Mouse (Mus musculus) hindbrain, embryonic 13.5 days (tissue): ENCODE data around the gene H2al2a. TPM values are rescaled to one million over a fixed set of nuclear protein-coding genes. Genes with fewer than 3 reads are reported as not detected.
"Not testable (repeated sequence)": the region's sequence is repeated elsewhere in the genome, so short reads cannot be mapped to it uniquely, and the experiment has no call there.

Experiments used
- ATAC-seq: fragments of 200-750 bp; cut with Nextera tagmentation; 2 replicates; pipeline ENCODE4 v1.8.0; 2017; ENCODE audit warnings: moderate TSS enrichment; ENCODE audit not compliant: low FRiP score
- H3K27ac ChIP-seq: fragments of 300-500 bp; sonication (generic); 2 replicates; pipeline ENCODE4 v1.5.1; 2015; ENCODE audit warnings: inconsistent platforms, mild to moderate bottlenecking, moderate library complexity
- H3K27me3 ChIP-seq: fragments of 300-500 bp; sonication (generic); 2 replicates; pipeline ENCODE4 v1.6.1; 2015; ENCODE audit warnings: mild to moderate bottlenecking, inconsistent platforms
- H3K36me3 ChIP-seq: fragments of 300-500 bp; sonication (generic); 2 replicates; pipeline ENCODE4 v1.6.1; 2015; ENCODE audit warnings: mild to moderate bottlenecking, inconsistent platforms
- H3K4me1 ChIP-seq: fragments of 300-500 bp; sonication (generic); replicated peaks from 2 replicates; pipeline ENCODE4 v1.6.1; 2015; ENCODE audit warnings: inconsistent platforms
- H3K4me2 ChIP-seq: fragments of 300-500 bp; sonication (generic); 2 replicates; pipeline ENCODE4 v1.6.1; 2015; ENCODE audit warnings: inconsistent platforms, mild to moderate bottlenecking, moderate library complexity
- H3K4me3 ChIP-seq: fragments of 300-500 bp; sonication (generic); 2 replicates; pipeline ENCODE4 v1.5.1; 2015; ENCODE audit warnings: mild to moderate bottlenecking, inconsistent platforms
- H3K9ac ChIP-seq: fragments of 300-500 bp; sonication (generic); 2 replicates; pipeline ENCODE4 v1.6.1; 2015; ENCODE audit warnings: mild to moderate bottlenecking, inconsistent platforms
- H3K9me3 ChIP-seq: fragments of 300-500 bp; sonication (generic); 2 replicates; pipeline ENCODE4 v1.6.1; 2016; ENCODE audit warnings: inconsistent platforms
- WGBS: fragments of 180-500 bp; shearing (Covaris S2); methylation state at CpG from one replicate; pipeline ENCODE4 v1.1.7; 2015; 5-methylcytosine and 5-hydroxymethylcytosine counted together
- polyA plus RNA-seq: library from polyadenylated mRNA; unstranded; fragments of >200 nt; fragmentation: Nextera tagmentation; extraction: Ambion mirVana; gene quantifications from 2 replicates; pipeline ENCODE4 v1.2.1, GENCODE M21; 2015

The H2al2a gene
- polyA plus RNA-seq, 1 experiment from 2014 or later = not detected

DNA sequence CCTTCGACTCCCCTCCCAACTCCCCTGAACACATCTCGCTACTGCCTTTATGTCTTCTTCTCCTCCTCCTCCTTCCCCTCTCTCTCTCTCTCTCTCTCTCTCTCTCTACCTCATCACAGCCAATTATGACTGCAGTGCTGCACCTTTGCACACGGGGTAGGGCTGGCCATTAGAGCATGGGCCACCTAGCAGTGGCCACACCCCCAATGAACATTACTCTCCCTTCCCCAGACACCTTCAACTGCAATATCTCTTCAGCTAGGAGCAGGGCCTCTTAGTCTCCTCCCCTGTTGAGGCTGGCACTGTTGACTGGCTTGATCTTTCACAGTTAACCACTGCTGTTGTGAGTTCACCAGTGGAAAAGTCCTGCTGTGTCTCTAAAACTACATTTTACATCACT is 10.1 kb downstream of the H2al2a start:
- Histone ChIP-seq H3K27ac (no peak overlapping the region), H3K36me3 (no peaks in the 10 kb centered on the region), H3K4me3 (no peak overlapping the region), H3K27me3 (no peaks in the 10 kb centered on the region), H3K4me2 (no peak overlapping the region), H3K4me1 (no peaks in the 10 kb centered on the region), H3K9ac (no peak overlapping the region), H3K9me3 (0 out of 2 replicates have a peak, but pooled peaks cover 4% of the 10 kb centered on the region)
- 93% methylated on average over 3 of the region's 3 CpGs for WGBS
- no peak for ATAC-seq

DNA sequence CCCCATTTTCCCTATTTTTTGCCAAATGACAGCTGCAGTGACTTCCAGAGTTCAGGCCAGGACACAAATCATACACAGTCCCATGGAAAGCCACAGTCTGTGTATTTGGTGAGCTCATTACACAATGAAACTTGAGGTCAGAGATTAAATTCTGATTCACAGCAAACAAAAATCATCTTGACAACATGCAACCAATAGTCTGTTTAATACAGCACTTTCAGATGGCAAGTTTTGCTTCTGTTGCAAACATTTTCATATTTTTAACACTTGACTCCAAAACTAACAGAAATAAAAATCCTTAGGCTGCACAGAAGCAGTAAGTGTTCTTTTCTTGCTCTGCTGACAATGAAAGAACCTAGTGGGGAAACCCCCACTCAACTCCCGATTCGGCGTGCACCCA is 12.0 kb downstream of the H2al2a start:
- Histone ChIP-seq H3K9me3 (no peaks in the 10 kb centered on the region), H3K4me2 (no peak overlapping the region), H3K4me1 (no peaks in the 10 kb centered on the region), H3K27me3 (no peaks in the 10 kb centered on the region), H3K4me3 (no peak overlapping the region), H3K27ac (no peak overlapping the region), H3K9ac (no peak overlapping the region), H3K36me3 (no peaks in the 10 kb centered on the region)
- 98% methylated on average over 3 of the region's 3 CpGs for WGBS
- no peak for ATAC-seq

DNA sequence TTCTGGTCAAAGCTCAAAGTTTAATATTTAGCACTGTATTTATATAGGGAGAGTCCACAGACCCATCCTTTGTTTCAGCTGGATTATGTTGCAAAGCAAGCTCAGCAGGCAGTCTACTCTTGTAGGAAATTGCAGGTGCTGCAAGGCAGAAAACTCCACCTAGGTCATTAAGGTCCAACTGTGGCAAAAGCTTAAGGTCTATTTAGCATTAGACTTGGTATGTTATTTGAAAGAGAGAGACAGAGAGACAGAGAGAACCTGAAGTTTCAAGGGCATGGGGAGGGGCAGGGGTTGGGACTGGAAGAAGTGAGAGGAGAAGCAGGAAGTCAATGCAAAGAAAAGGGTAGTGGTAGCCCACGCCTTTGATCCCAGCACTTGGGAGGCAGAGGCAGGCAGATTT is 14.0 kb downstream of the H2al2a start:
- Histone ChIP-seq H3K4me1 (no peaks in the 10 kb centered on the region), H3K4me2 (no peak overlapping the region), H3K4me3 (no peak overlapping the region), H3K27me3 (no peaks in the 10 kb centered on the region), H3K9me3 (no peaks in the 10 kb centered on the region), H3K36me3 (no peaks in the 10 kb centered on the region), H3K27ac (no peak overlapping the region), H3K9ac (no peak overlapping the region)
- no peak for ATAC-seq
- 89% methylated on average over 1 of the region's 1 CpGs for WGBS

DNA sequence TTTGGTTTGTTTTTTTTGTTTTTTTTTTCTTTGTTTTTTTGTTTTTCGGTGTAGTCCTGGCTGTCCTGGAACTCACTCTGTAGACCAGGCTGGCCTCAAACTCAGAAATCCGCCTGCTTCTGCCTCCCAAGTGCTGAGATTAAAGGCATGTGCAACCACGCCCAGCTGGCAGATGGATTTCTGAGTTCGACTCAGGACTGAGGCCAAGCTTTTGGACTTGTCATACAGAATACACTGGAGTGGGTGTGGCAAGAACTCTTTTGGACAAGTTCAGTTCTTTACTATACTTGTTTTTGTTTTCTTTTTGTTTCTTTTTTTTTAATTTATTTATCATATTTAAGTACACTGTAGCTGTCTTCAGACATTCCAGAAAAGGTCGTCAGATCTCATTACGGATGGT is 18.1 kb downstream of the H2al2a start:
- H3K4me3 ChIP-seq = no peak overlapping the region
- ATAC-seq = no peak
- no peak overlapping the region for H3K27ac ChIP-seq
- H3K9ac ChIP-seq = no peak overlapping the region
- no peak overlapping the region for H3K4me2 ChIP-seq
- H3K9me3 ChIP-seq = no peaks in the 10 kb centered on the region
- WGBS = 93% methylated on average over 6 of the region's 6 CpGs
- no peaks in the 10 kb centered on the region for H3K36me3 ChIP-seq
- no peaks in the 10 kb centered on the region for H3K27me3 ChIP-seq
- H3K4me1 ChIP-seq = no peaks in the 10 kb centered on the region

- WGBS = 96% methylated on average over 7 of the region's 7 CpGs
- not testable (repeated sequence) for H3K9ac ChIP-seq, H3K4me2 ChIP-seq, H3K9me3 ChIP-seq, H3K27ac ChIP-seq, H3K27me3 ChIP-seq, H3K4me1 ChIP-seq, ATAC-seq, H3K4me3 ChIP-seq, H3K36me3 ChIP-seq
Measured at GRCm38 (mm10) chr2:17978251-17978650, 18.5 kb downstream of the H2al2a start.

DNA sequence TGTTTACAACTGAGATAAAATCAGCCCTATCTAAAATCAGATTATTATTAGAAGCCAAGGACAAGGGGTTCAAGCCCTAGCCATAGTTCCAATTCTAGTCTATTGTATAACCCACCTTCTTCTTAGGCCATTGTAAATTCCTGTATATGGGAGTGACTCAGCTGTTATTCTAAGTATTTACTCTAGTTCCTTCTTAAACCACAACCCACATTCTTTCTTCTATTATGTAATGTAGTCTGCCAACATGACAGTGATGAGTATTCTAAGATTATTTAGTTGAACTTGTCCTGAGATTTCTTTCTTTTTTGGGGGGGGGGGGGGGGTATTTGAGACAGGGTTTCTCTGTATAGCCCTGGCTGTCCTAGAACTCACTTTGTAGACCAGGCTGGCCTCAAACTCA is 19.1 kb downstream of the H2al2a start:
- ATAC-seq, H3K27me3 ChIP-seq, H3K9me3 ChIP-seq, H3K4me2 ChIP-seq, H3K27ac ChIP-seq, H3K4me3 ChIP-seq, H3K9ac ChIP-seq, H3K4me1 ChIP-seq, H3K36me3 ChIP-seq: not testable (repeated sequence)

GRCm38 (mm10) chr2:17975601-17976327 is 21.0 kb downstream of the H2al2a start:
- H3K36me3 ChIP-seq = no peaks in the 10 kb centered on the region
- 63% methylated on average over 4 of the region's 4 CpGs for WGBS
- no peaks in the 10 kb centered on the region for H3K27me3 ChIP-seq
- no peaks in the 10 kb centered on the region for H3K4me1 ChIP-seq
- H3K9me3 ChIP-seq = no peaks in the 10 kb centered on the region
- ATAC-seq = no peak
- H3K4me3 ChIP-seq = no peak overlapping the region
- H3K27ac ChIP-seq = no peak overlapping the region
- H3K9ac ChIP-seq = no peak overlapping the region
- no peak overlapping the region for H3K4me2 ChIP-seq

DNA sequence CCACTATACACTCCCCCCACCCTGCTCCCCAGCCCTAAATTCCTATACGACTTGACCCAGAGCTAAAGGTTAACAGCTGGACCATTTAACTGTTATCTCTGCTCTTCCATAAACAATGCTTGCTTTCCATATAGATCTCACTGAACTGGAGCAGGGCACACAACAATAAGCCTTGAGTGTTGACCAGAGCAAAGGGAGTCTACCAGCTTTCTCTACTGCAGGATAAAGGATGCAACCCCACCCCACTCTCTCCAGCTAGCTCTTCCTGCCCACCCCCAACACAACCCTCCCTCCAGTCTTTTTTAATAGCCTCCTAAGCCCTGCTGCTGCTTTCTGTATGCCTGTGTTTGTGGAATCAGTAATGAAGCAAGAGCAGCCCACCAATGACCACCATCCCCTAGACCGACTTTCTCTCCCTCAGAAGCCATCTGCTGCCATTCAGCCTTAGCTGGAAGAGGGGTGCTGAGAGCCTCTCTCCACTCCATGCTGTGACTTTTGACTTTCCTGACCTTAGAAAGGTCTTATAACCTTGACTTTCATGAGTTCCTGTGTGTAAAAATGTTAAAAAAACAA is 22.8 kb downstream of the H2al2a start:
- no peak for ATAC-seq
- no peaks in the 10 kb centered on the region for H3K36me3 ChIP-seq
- H3K4me1 ChIP-seq = no peaks in the 10 kb centered on the region
- H3K9me3 ChIP-seq = no peaks in the 10 kb centered on the region
- no peak overlapping the region for H3K4me3 ChIP-seq
- H3K4me2 ChIP-seq = no peak overlapping the region
- WGBS = 37% methylated on average over 2 of the region's 2 CpGs
- H3K9ac ChIP-seq = no peak overlapping the region
- no peaks in the 10 kb centered on the region for H3K27me3 ChIP-seq
- no peak overlapping the region for H3K27ac ChIP-seq

GRCm38 (mm10) chr2:17973246-17973645 is 23.5 kb downstream of the H2al2a start:
- Histone ChIP-seq H3K4me2 (no peak overlapping the region), H3K27ac (no peak overlapping the region), H3K4me3 (no peak overlapping the region), H3K9me3 (no peaks in the 10 kb centered on the region), H3K4me1 (no peaks in the 10 kb centered on the region), H3K9ac (no peak overlapping the region), H3K36me3 (no peaks in the 10 kb centered on the region), H3K27me3 (no peaks in the 10 kb centered on the region)
- no peak for ATAC-seq
- 87% methylated on average over 5 of the region's 5 CpGs for WGBS

DNA sequence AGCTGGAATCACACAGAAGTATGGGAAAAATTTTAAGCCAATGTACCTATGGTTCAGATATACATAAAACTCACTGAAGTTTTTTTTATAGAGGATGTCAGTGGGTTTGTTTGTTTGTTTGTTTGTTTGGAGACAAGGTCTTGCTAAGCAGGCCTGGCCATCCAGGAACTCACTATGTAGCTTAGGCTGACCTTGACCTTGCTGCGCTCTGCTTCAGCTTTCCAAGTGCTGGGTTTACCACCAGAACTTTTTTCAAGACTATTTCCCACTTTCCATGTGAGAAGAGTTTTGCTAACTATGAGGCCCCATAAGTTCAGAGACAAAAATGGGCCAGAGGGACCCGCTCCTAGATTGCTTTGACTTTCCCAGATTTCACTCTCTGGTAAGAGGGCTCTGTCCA is 23.9 kb downstream of the H2al2a start:
- no peak for ATAC-seq
- 99% methylated on average over 2 of the region's 2 CpGs for WGBS
- Histone ChIP-seq H3K4me1 (no peaks in the 10 kb centered on the region), H3K27ac (no peak overlapping the region), H3K4me2 (no peak overlapping the region), H3K27me3 (no peaks in the 10 kb centered on the region), H3K9me3 (no peaks in the 10 kb centered on the region), H3K9ac (no peak overlapping the region), H3K4me3 (no peak overlapping the region), H3K36me3 (no peaks in the 10 kb centered on the region)

DNA sequence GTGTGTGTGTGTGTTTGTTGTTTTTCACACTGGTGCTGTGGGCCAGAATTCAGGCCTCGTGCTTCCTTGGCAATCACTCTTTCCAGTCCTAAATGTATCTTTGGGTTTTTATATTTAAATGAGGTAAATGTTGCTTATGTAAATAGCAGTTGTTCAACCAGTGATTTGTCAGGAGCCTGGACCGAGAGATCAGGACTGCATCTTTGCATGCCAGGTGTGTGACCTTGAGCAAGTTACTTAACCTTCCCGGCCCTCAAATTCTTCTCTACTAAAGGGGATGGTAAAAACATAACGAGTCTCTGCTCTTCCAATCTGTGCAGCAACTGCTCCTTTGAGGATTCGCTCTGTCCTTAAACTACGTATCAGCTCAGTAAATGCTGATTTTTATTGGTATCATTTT is 25.4 kb downstream of the H2al2a start:
- no peak overlapping the region for H3K4me2 ChIP-seq
- no peaks in the 10 kb centered on the region for H3K36me3 ChIP-seq
- ATAC-seq = no peak
- 69% methylated on average over 6 of the region's 6 CpGs for WGBS
- no peaks in the 10 kb centered on the region for H3K9me3 ChIP-seq
- H3K27me3 ChIP-seq = no peaks in the 10 kb centered on the region
- H3K4me1 ChIP-seq = no peaks in the 10 kb centered on the region
- H3K27ac ChIP-seq = no peak overlapping the region
- H3K9ac ChIP-seq = no peak overlapping the region
- H3K4me3 ChIP-seq = no peak overlapping the region

- Histone ChIP-seq H3K36me3 (no peaks in the 10 kb centered on the region), H3K27me3 (no peaks in the 10 kb centered on the region)
- WGBS = 11% methylated on average over 1 of the region's 1 CpGs
Measured at GRCm38 (mm10) chr2:17970662-17971061, 26.1 kb downstream of the H2al2a start.

DNA sequence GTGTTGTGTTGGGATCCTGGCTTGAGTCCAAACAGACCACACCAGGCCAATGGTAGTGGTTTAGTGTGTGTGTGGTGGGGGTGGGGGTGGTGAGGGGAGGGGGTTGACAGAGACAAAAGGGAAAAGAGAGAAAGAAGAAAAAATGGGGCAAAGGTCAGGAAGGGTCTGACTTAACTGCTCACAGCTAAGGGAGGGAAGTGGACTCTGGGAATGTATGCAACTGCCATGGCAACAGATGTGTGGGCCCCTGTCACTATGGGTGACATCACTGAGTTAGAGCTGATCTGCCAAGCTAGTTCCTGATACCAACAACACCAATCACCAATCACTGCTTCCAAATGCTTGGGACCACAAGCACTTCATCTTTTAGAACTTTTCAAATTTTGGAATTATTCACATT is 26.6 kb downstream of the H2al2a start:
- H3K27me3 ChIP-seq = no peaks in the 10 kb centered on the region
- no peaks in the 10 kb centered on the region for H3K36me3 ChIP-seq
- H3K27ac ChIP-seq = no peak overlapping the region
- ATAC-seq = 0 out of 2 replicates have a peak, but pooled peaks have one; percentile 39
- no peak overlapping the region for H3K9ac ChIP-seq
- no peaks in the 10 kb centered on the region for H3K4me1 ChIP-seq
- no peak overlapping the region for H3K4me3 ChIP-seq
- H3K9me3 ChIP-seq = no peaks in the 10 kb centered on the region
- H3K4me2 ChIP-seq = no peak overlapping the region

More at GRCm38 (mm10) chr2:17970662-17971061, 26.1 kb downstream of the H2al2a start:
- no peaks in the 10 kb centered on the region for H3K4me1 ChIP-seq
- no peak overlapping the region for H3K4me2 ChIP-seq
- no peak overlapping the region for H3K27ac ChIP-seq
- no peak for ATAC-seq
- no peak overlapping the region for H3K4me3 ChIP-seq
- no peak overlapping the region for H3K9ac ChIP-seq
- no peaks in the 10 kb centered on the region for H3K9me3 ChIP-seq
